Mouse (Mus musculus) lung, embryonic 16.5 days (tissue): ENCODE data around the gene Mymk. TPM values are rescaled to one million over a fixed set of nuclear protein-coding genes. Genes with fewer than 3 reads are reported as not detected.
A peak's percentile ranks its signal among the peaks of the same experiment; 100 is the strongest.

Experiments used
- ATAC-seq: fragments of 200-750 bp; cut with Nextera tagmentation; 2 replicates; pipeline ENCODE4 v1.8.0; 2017; ENCODE audit warnings: low read depth, mild to moderate bottlenecking, moderate library complexity
- H3K27ac ChIP-seq: fragments of 300-500 bp; sonication (generic); 2 replicates; pipeline ENCODE4 v1.5.1; 2014; ENCODE audit warnings: mild to moderate bottlenecking, control low read depth, low read length
- H3K27me3 ChIP-seq: fragments of 300-500 bp; sonication (generic); 2 replicates; pipeline ENCODE4 v1.6.1; 2014; ENCODE audit warnings: low read depth, low read length, mixed read lengths; ENCODE audit not compliant: control insufficient read depth, insufficient read depth
- H3K36me3 ChIP-seq: fragments of 300-500 bp; sonication (generic); 2 replicates; pipeline ENCODE4 v1.6.1; 2014; ENCODE audit warnings: low read length; ENCODE audit not compliant: control insufficient read depth, insufficient read depth
- H3K4me1 ChIP-seq: fragments of 300-500 bp; sonication (generic); replicated peaks from 2 replicates; pipeline ENCODE4 v1.6.1; 2014; ENCODE audit warnings: low read length, mixed read lengths; ENCODE audit not compliant: control insufficient read depth, insufficient read depth
- H3K4me2 ChIP-seq: fragments of 300-500 bp; sonication (generic); 2 replicates; pipeline ENCODE4 v1.6.1; 2014; ENCODE audit warnings: low read depth, low read length, control low read depth
- H3K4me3 ChIP-seq: fragments of 300-500 bp; sonication (generic); 2 replicates; pipeline ENCODE4 v1.5.1; 2014; ENCODE audit warnings: mild to moderate bottlenecking, low read length, control low read depth
- H3K9ac ChIP-seq: fragments of 300-500 bp; sonication (generic); 2 replicates; pipeline ENCODE4 v1.6.1; 2014; ENCODE audit warnings: low read length, control low read depth
- H3K9me3 ChIP-seq: fragments of 300-500 bp; sonication (generic); 2 replicates; pipeline ENCODE4 v1.6.1; 2016; ENCODE audit warnings: low read length; ENCODE audit not compliant: control insufficient read depth
- WGBS: fragments of 180-500 bp; shearing (Covaris S2); extraction: QIAGEN DNeasy Blood & Tissue Kit; methylation state at CpG from one replicate; pipeline ENCODE4 v1.1.7; 2014; 5-methylcytosine and 5-hydroxymethylcytosine counted together
- polyA plus RNA-seq: library from polyadenylated mRNA; unstranded; fragments of >200 nt; fragmentation: Nextera tagmentation; extraction: Ambion mirVana; gene quantifications from 2 replicates; pipeline ENCODE4 v1.2.1, GENCODE M21; 2015

Gene Mymk
- polyA plus RNA-seq, 1 experiment from 2014 or later, result 1.6 TPM

GRCm38 (mm10) chr2:27073407-27073806 lies 1.4 kb upstream of the Mymk start:
- peaks cover 26% of the 10 kb centered on the region for H3K4me1 ChIP-seq
- no peak overlapping the region for H3K27ac ChIP-seq
- H3K9ac ChIP-seq, result no peak overlapping the region
- WGBS, result 53% methylated on average over 4 of the region's 4 CpGs
- 0 out of 2 replicates have a peak, but pooled peaks cover 5% of the 10 kb centered on the region for H3K27me3 ChIP-seq
- H3K4me2 ChIP-seq, result no peak overlapping the region
- no peak overlapping the region for H3K4me3 ChIP-seq
- H3K36me3 ChIP-seq, result no peaks in the 10 kb centered on the region
- ATAC-seq, result no peak
- H3K9me3 ChIP-seq, result no peaks in the 10 kb centered on the region

GRCm38 (mm10) chr2:27071137-27071536 lies 842 bp downstream of the Mymk start:
- 4% methylated on average over 4 of the region's 4 CpGs for WGBS
- H3K9ac ChIP-seq, result no peak overlapping the region

GRCm38 (mm10) chr2:27070247-27070813 lies 1.6 kb downstream of the Mymk start:
- Histone ChIP-seq H3K4me2 (no peak overlapping the region), H3K36me3 (no peaks in the 10 kb centered on the region), H3K9ac (no peak overlapping the region), H3K4me3 (no peak overlapping the region), H3K27ac (no peak overlapping the region), H3K9me3 (no peaks in the 10 kb centered on the region), H3K4me1 (peaks cover 14% of the 10 kb centered on the region), H3K27me3 (no peaks in the 10 kb centered on the region)
- no peak for ATAC-seq
- 63% methylated on average over 2 of the region's 2 CpGs for WGBS

More at GRCm38 (mm10) chr2:27071137-27071536, 842 bp downstream of the Mymk start:
- no peaks in the 10 kb centered on the region for H3K36me3 ChIP-seq
- no peaks in the 10 kb centered on the region for H3K9me3 ChIP-seq
- H3K27ac ChIP-seq, result peak overlapping the region; percentile 62
- no peak overlapping the region for H3K4me3 ChIP-seq
- peak; percentile 81 for ATAC-seq
- H3K27me3 ChIP-seq, result no peaks in the 10 kb centered on the region
- H3K4me2 ChIP-seq, result no peak overlapping the region
- peaks cover 14% of the 10 kb centered on the region for H3K4me1 ChIP-seq

- WGBS, result 51% methylated on average over 3 of the region's 3 CpGs
- Histone ChIP-seq H3K9ac (no peak overlapping the region), H3K4me1 (peaks cover 13% of the 10 kb centered on the region), H3K4me3 (no peak overlapping the region), H3K27ac (no peak overlapping the region), H3K27me3 (no peaks in the 10 kb centered on the region), H3K4me2 (no peak overlapping the region), H3K9me3 (no peaks in the 10 kb centered on the region), H3K36me3 (no peaks in the 10 kb centered on the region)
- no peak for ATAC-seq
Measured at GRCm38 (mm10) chr2:27069646-27070045, 2.3 kb downstream of the Mymk start.

- 34% methylated on average over 2 of the region's 2 CpGs for WGBS
Measured at GRCm38 (mm10) chr2:27067996-27068395, 4.0 kb downstream of the Mymk start.

GRCm38 (mm10) chr2:27067124-27067523 lies 4.9 kb downstream of the Mymk start:
- H3K9ac ChIP-seq, result no peak overlapping the region
- no peaks in the 10 kb centered on the region for H3K36me3 ChIP-seq
- no peaks in the 10 kb centered on the region for H3K27me3 ChIP-seq
- no peak overlapping the region for H3K4me2 ChIP-seq
- H3K4me3 ChIP-seq, result no peak overlapping the region
- 81% methylated on average over 2 of the region's 2 CpGs for WGBS
- H3K9me3 ChIP-seq, result no peaks in the 10 kb centered on the region
- peaks cover 12% of the 10 kb centered on the region for H3K4me1 ChIP-seq
- ATAC-seq, result no peak
- no peak overlapping the region for H3K27ac ChIP-seq

More at GRCm38 (mm10) chr2:27067996-27068395, 4.0 kb downstream of the Mymk start:
- H3K36me3 ChIP-seq, result no peaks in the 10 kb centered on the region
- no peak overlapping the region for H3K9ac ChIP-seq
- no peak for ATAC-seq
- no peak overlapping the region for H3K27ac ChIP-seq
- no peak overlapping the region for H3K4me3 ChIP-seq
- H3K4me2 ChIP-seq, result no peak overlapping the region
- no peaks in the 10 kb centered on the region for H3K27me3 ChIP-seq
- H3K4me1 ChIP-seq, result peaks cover 12% of the 10 kb centered on the region
- no peaks in the 10 kb centered on the region for H3K9me3 ChIP-seq

GRCm38 (mm10) chr2:27059187-27059586 lies 12.8 kb downstream of the Mymk start:
- Histone ChIP-seq H3K9ac (no peak overlapping the region), H3K27ac (no peak overlapping the region), H3K4me2 (no peak overlapping the region), H3K4me3 (no peak overlapping the region), H3K27me3 (no peaks in the 10 kb centered on the region), H3K4me1 (peaks cover 18% of the 10 kb centered on the region), H3K9me3 (no peaks in the 10 kb centered on the region), H3K36me3 (no peaks in the 10 kb centered on the region)
- peak; percentile 69 for ATAC-seq
- 62% methylated on average over 9 of the region's 9 CpGs for WGBS

GRCm38 (mm10) chr2:27058751-27059150 lies 13.2 kb downstream of the Mymk start:
- Histone ChIP-seq H3K27ac (no peak overlapping the region), H3K9ac (no peak overlapping the region), H3K27me3 (no peaks in the 10 kb centered on the region), H3K4me1 (peaks cover 18% of the 10 kb centered on the region), H3K4me2 (no peak overlapping the region), H3K36me3 (no peaks in the 10 kb centered on the region), H3K4me3 (no peak overlapping the region), H3K9me3 (no peaks in the 10 kb centered on the region)
- peak; percentile 19; the same call in 1 of the 2 replicates for ATAC-seq
- WGBS, result 17% methylated on average over 12 of the region's 12 CpGs

GRCm38 (mm10) chr2:27058251-27058650 lies 13.7 kb downstream of the Mymk start:
- H3K9me3 ChIP-seq, result no peaks in the 10 kb centered on the region
- ATAC-seq, result no peak
- 37% methylated on average over 4 of the region's 4 CpGs for WGBS
- no peaks in the 10 kb centered on the region for H3K27me3 ChIP-seq
- H3K27ac ChIP-seq, result no peak overlapping the region
- H3K9ac ChIP-seq, result no peak overlapping the region
- H3K4me3 ChIP-seq, result no peak overlapping the region
- H3K4me2 ChIP-seq, result no peak overlapping the region
- H3K36me3 ChIP-seq, result no peaks in the 10 kb centered on the region
- peaks cover 18% of the 10 kb centered on the region for H3K4me1 ChIP-seq
